Comparison of ENCODE assay signal across 12 mouse cellular contexts in the genomic region with DNA sequence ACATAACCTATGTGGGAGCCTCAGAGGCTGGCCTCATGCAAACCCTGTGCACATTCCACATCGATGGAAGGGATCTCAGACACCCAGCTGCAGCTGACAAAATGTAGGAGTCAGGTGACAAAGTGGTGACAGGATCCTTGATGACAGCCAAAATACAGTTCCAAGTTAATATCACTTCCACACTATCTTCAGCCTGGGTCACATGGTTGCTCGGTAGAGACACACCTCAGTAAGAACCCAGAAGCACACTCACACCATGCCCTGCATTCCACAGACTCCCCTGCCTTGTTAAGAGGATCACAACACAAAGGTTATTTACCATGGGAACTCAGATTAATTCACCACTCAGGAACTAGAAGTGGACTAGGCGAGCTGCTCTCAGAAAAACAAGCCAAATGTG.
DNase-seq lines count a peak whose midpoint lies in the region; ATAC-seq lines count a peak whose summit lies in the region.
"Had no signal": no experiment of that assay in that cellular context is flagged by ENCODE, and none has a peak within 500 bp of the region (broad histone marks: within the 10 kb centered on the region; RNA-seq: fewer than 3 reads in every experiment).

No protein-coding gene starts in this region.

- no peaks in the 10 kb centered on the region for H3K9me3 ChIP-seq in embryonic facial prominence, embryonic 14.5 days (ENCODE audit: control insufficient read depth, low read length)
- no peaks in the 10 kb centered on the region for H3K9me3 ChIP-seq in embryonic facial prominence, embryonic 10.5 days
- no peaks in the 10 kb centered on the region for H3K9me3 ChIP-seq in heart, embryonic 14.5 days (ENCODE audit: control insufficient read depth, low read length)
- H3K9me3 ChIP-seq in limb, embryonic 13.5 days = no peaks in the 10 kb centered on the region
- H3K9me3 ChIP-seq in stomach, embryonic 15.5 days = no peaks in the 10 kb centered on the region

- no peak overlapping the region for H3K4me3 ChIP-seq in embryonic facial prominence, embryonic 14.5 days (ENCODE audit: low read depth, low read length)
- no peak overlapping the region for H3K4me3 ChIP-seq in embryonic facial prominence, embryonic 10.5 days
- no peak overlapping the region for H3K4me3 ChIP-seq in heart, embryonic 14.5 days (ENCODE audit: control insufficient read depth in 1 of 2, insufficient read depth in 1 of 2, low read depth in 1 of 2, low read length in 2 of 2)
- H3K4me3 ChIP-seq in limb, embryonic 13.5 days = no peak overlapping the region
- H3K4me3 ChIP-seq in stomach, embryonic 15.5 days (replicated peaks) = no peak overlapping the region
- H3K4me3 ChIP-seq: myocyte had no signal

- no peaks in the 10 kb centered on the region for H3K36me3 ChIP-seq in embryonic facial prominence, embryonic 14.5 days (ENCODE audit: control insufficient read depth, insufficient read depth, low read length)
- H3K36me3 ChIP-seq in embryonic facial prominence, embryonic 10.5 days (replicated peaks) = no peaks in the 10 kb centered on the region
- no peaks in the 10 kb centered on the region for H3K36me3 ChIP-seq in heart, embryonic 14.5 days (ENCODE audit: control insufficient read depth, insufficient read depth, low read length)
- H3K36me3 ChIP-seq in limb, embryonic 13.5 days = no peaks in the 10 kb centered on the region
- no peaks in the 10 kb centered on the region for H3K36me3 ChIP-seq in stomach, embryonic 15.5 days

- peak; percentile 63; the same call in 1 of the 2 replicates for ATAC-seq in embryonic facial prominence, embryonic 14.5 days (ENCODE audit: low read depth)
- ATAC-seq in heart, embryonic 14.5 days (ENCODE audit: insufficient number of reproducible peaks, insufficient read depth, low FRiP score, low read depth) = peak; percentile 99
- 0 out of 2 replicates have a peak, but pooled peaks have one; percentile 40 for ATAC-seq in limb, embryonic 13.5 days (ENCODE audit: low FRiP score, low read depth)
- no peak for ATAC-seq in stomach, embryonic 15.5 days (ENCODE audit: insufficient read depth, low FRiP score, low read depth)

- no peak overlapping the region for H3K9ac ChIP-seq in embryonic facial prominence, embryonic 14.5 days (ENCODE audit: low read depth, low read length)
- no peak overlapping the region for H3K9ac ChIP-seq in heart, embryonic 14.5 days (ENCODE audit: low read length)
- no peak overlapping the region for H3K9ac ChIP-seq in limb, embryonic 13.5 days
- H3K9ac ChIP-seq in stomach, embryonic 15.5 days = no peak overlapping the region

- 49% methylated on average over 3 of the region's 3 CpGs for WGBS in embryonic facial prominence, embryonic 14.5 days
- WGBS in embryonic facial prominence, embryonic 10.5 days = 63% methylated on average over 3 of the region's 3 CpGs
- WGBS in heart, embryonic 14.5 days = 17% methylated on average over 3 of the region's 3 CpGs
- WGBS in limb, embryonic 13.5 days = 33% methylated on average over 3 of the region's 3 CpGs
- WGBS in stomach, embryonic 15.5 days = 48% methylated on average over 3 of the region's 3 CpGs

- peaks cover 14% of the 10 kb centered on the region; the same call in 1 of the 2 replicates for H3K4me1 ChIP-seq in embryonic facial prominence, embryonic 14.5 days (ENCODE audit: control insufficient read depth, insufficient read depth, low read length)
- H3K4me1 ChIP-seq in embryonic facial prominence, embryonic 10.5 days = peaks cover 22% of the 10 kb centered on the region
- peaks cover 0 to 34% of the 10 kb centered on the region in 2 experiments; a peak in 3 of 4 replicates for H3K4me1 ChIP-seq in heart, embryonic 14.5 days (ENCODE audit: control insufficient read depth in 2 of 2, insufficient read depth in 2 of 2, low read length in 2 of 2)
- peaks cover 22% of the 10 kb centered on the region for H3K4me1 ChIP-seq in limb, embryonic 13.5 days
- H3K4me1 ChIP-seq in stomach, embryonic 15.5 days = no peaks in the 10 kb centered on the region

- DNase-seq in embryonic facial prominence, embryonic 14.5 days (ENCODE audit: low spot score) = no peak
- no peak for DNase-seq in embryonic facial prominence, embryonic 10.5 days (ENCODE audit: low spot score)
- DNase-seq in adrenal gland, postnatal 4 days (ENCODE audit: low spot score in 2 of 2) = no peak
- no peak for DNase-seq in cerebellum, adult 11 months
- no peak for DNase-seq in layer of hippocampus, postnatal 10 days (ENCODE audit: low spot score in 2 of 2)
- DNase-seq: cerebellum, postnatal 25 days; kidney, adult 11 months; thymus, adult 2 months had no signal

- no peak overlapping the region for H3K4me2 ChIP-seq in embryonic facial prominence, embryonic 14.5 days (ENCODE audit: low read depth, low read length)
- no peak overlapping the region for H3K4me2 ChIP-seq in heart, embryonic 14.5 days (ENCODE audit: low read length)
- no peak overlapping the region for H3K4me2 ChIP-seq in limb, embryonic 13.5 days (replicated peaks)
- H3K4me2 ChIP-seq in stomach, embryonic 15.5 days = no peak overlapping the region

- H3K27me3 ChIP-seq in embryonic facial prominence, embryonic 14.5 days (replicated peaks; ENCODE audit: control insufficient read depth, insufficient read depth, low read length) = no peaks in the 10 kb centered on the region
- H3K27me3 ChIP-seq in embryonic facial prominence, embryonic 10.5 days (replicated peaks; ENCODE audit: low read depth, poor library complexity, severe bottlenecking) = no peaks in the 10 kb centered on the region
- H3K27me3 ChIP-seq in heart, embryonic 14.5 days (ENCODE audit: control insufficient read depth, insufficient read depth, low read length) = no peaks in the 10 kb centered on the region
- H3K27me3 ChIP-seq in limb, embryonic 13.5 days = no peaks in the 10 kb centered on the region; the same call in 1 of the 2 replicates
- no peaks in the 10 kb centered on the region for H3K27me3 ChIP-seq in stomach, embryonic 15.5 days (replicated peaks)

- no peak overlapping the region for H3K27ac ChIP-seq in embryonic facial prominence, embryonic 14.5 days (replicated peaks; ENCODE audit: low read depth, low read length)
- no peak overlapping the region for H3K27ac ChIP-seq in embryonic facial prominence, embryonic 10.5 days (replicated peaks)
- peak overlapping the region; percentile 63 to 80 for H3K27ac ChIP-seq in heart, embryonic 14.5 days (replicated peaks in 1 of 2; ENCODE audit: control insufficient read depth in 1 of 2, insufficient read depth in 1 of 2, low read depth in 2 of 2, low read length in 2 of 2)
- H3K27ac ChIP-seq in limb, embryonic 13.5 days = no peak overlapping the region
- 0 out of 2 replicates have a peak overlapping the region, but pooled peaks have one; percentile 1 for H3K27ac ChIP-seq in stomach, embryonic 15.5 days

Comparison
In these comparisons a context has a peak if more than half of its experiments do, and no peak if none do; other contexts are left out.
1. H3K27ac ChIP-seq: peak in heart, embryonic 14.5 days (2 of 2) and stomach, embryonic 15.5 days (single experiment); none in embryonic facial prominence, embryonic 14.5 days (single experiment), embryonic facial prominence, embryonic 10.5 days (single experiment) and limb, embryonic 13.5 days (single experiment).